Mouse (Mus musculus) hindbrain, embryonic 13.5 days (tissue): Measurements from ENCODE around the gene Rnf208. TPM values are rescaled to one million over a fixed set of nuclear protein-coding genes. Genes with fewer than 3 reads are reported as not detected.

Experiments
- ATAC-seq: fragments of 200-750 bp; cut with Nextera tagmentation; 2 replicates; pipeline ENCODE4 v1.8.0; 2017; ENCODE audit warnings: moderate TSS enrichment; ENCODE audit not compliant: low FRiP score
- H3K27ac ChIP-seq: fragments of 300-500 bp; sonication (generic); 2 replicates; pipeline ENCODE4 v1.5.1; 2015; ENCODE audit warnings: inconsistent platforms, mild to moderate bottlenecking, moderate library complexity
- H3K27me3 ChIP-seq: fragments of 300-500 bp; sonication (generic); 2 replicates; pipeline ENCODE4 v1.6.1; 2015; ENCODE audit warnings: mild to moderate bottlenecking, inconsistent platforms
- H3K36me3 ChIP-seq: fragments of 300-500 bp; sonication (generic); 2 replicates; pipeline ENCODE4 v1.6.1; 2015; ENCODE audit warnings: mild to moderate bottlenecking, inconsistent platforms
- H3K4me1 ChIP-seq: fragments of 300-500 bp; sonication (generic); replicated peaks from 2 replicates; pipeline ENCODE4 v1.6.1; 2015; ENCODE audit warnings: inconsistent platforms
- H3K4me2 ChIP-seq: fragments of 300-500 bp; sonication (generic); 2 replicates; pipeline ENCODE4 v1.6.1; 2015; ENCODE audit warnings: inconsistent platforms, mild to moderate bottlenecking, moderate library complexity
- H3K4me3 ChIP-seq: fragments of 300-500 bp; sonication (generic); 2 replicates; pipeline ENCODE4 v1.5.1; 2015; ENCODE audit warnings: mild to moderate bottlenecking, inconsistent platforms
- H3K9ac ChIP-seq: fragments of 300-500 bp; sonication (generic); 2 replicates; pipeline ENCODE4 v1.6.1; 2015; ENCODE audit warnings: mild to moderate bottlenecking, inconsistent platforms
- H3K9me3 ChIP-seq: fragments of 300-500 bp; sonication (generic); 2 replicates; pipeline ENCODE4 v1.6.1; 2016; ENCODE audit warnings: inconsistent platforms
- WGBS: fragments of 180-500 bp; shearing (Covaris S2); methylation state at CpG from one replicate; pipeline ENCODE4 v1.1.7; 2015; 5-methylcytosine and 5-hydroxymethylcytosine counted together
- polyA plus RNA-seq: library from polyadenylated mRNA; unstranded; fragments of >200 nt; fragmentation: Nextera tagmentation; extraction: Ambion mirVana; gene quantifications from 2 replicates; pipeline ENCODE4 v1.2.1, GENCODE M21; 2015

Rnf208 gene
- polyA plus RNA-seq, 1 experiment from 2014 or later: 90.3 TPM

GRCm38 (mm10) chr2:25210686-25211085 is 31.4 kb upstream of the Rnf208 start:
- Histone ChIP-seq H3K4me2 (peak overlapping the region; percentile 82), H3K27me3 (peaks cover 20% of the 10 kb centered on the region; the same call in 1 of the 2 replicates), H3K4me3 (peak overlapping the region; percentile 90), H3K4me1 (peaks cover 42% of the 10 kb centered on the region), H3K9me3 (no peaks in the 10 kb centered on the region), H3K9ac (peak overlapping the region; percentile 91), H3K36me3 (peaks cover 27% of the 10 kb centered on the region), H3K27ac (peak overlapping the region; percentile 94)
- ATAC-seq: peak; percentile 41
- WGBS: under 1% methylated on average over 24 of the region's 24 CpGs

GRCm38 (mm10) chr2:25211121-25211670 is 30.9 kb upstream of the Rnf208 start, which contains the start of gene Nelfb:
TSS of gene Nelfb (minus strand) at chr2:25211489.
- peak within 1 kb of the TSS; percentile 82 for H3K4me2 ChIP-seq
- peaks cover 22% of the 10 kb centered on the region for H3K36me3 ChIP-seq
- H3K27ac ChIP-seq: peak within 1 kb of the TSS; percentile 94
- peaks cover 42% of the 10 kb centered on the region for H3K4me1 ChIP-seq
- H3K9me3 ChIP-seq: no peaks in the 10 kb centered on the region
- H3K9ac ChIP-seq: peak within 1 kb of the TSS; percentile 91
- H3K4me3 ChIP-seq: peak within 1 kb of the TSS; percentile 90
- peak; percentile 88 for ATAC-seq
- H3K27me3 ChIP-seq: peaks cover 20% of the 10 kb centered on the region; the same call in 1 of the 2 replicates
- WGBS: under 1% methylated on average over 44 of the region's 44 CpGs

- Histone ChIP-seq H3K4me1 (peaks cover 28% of the 10 kb centered on the region), H3K9me3 (no peaks in the 10 kb centered on the region), H3K36me3 (peaks cover 3% of the 10 kb centered on the region; the same call in 1 of the 2 replicates), H3K9ac (no peak overlapping the region), H3K4me3 (no peak overlapping the region), H3K27ac (no peak overlapping the region), H3K4me2 (no peak overlapping the region), H3K27me3 (peaks cover 20% of the 10 kb centered on the region; the same call in 1 of the 2 replicates)
- ATAC-seq: no peak
- 75% methylated on average over 23 of the region's 23 CpGs for WGBS
These were observed 28.7 kb upstream of the Rnf208 start for GRCm38 (mm10) chr2:25213266-25213865.

GRCm38 (mm10) chr2:25214444-25214843 is 27.6 kb upstream of the Rnf208 start, which contains the start of gene Stpg3:
TSS of gene Stpg3 (minus strand) at chr2:25214637.
- no peak for ATAC-seq
- peaks cover 19% of the 10 kb centered on the region for H3K4me1 ChIP-seq
- no peak within 1 kb of the TSS for H3K4me3 ChIP-seq
- no peak within 1 kb of the TSS for H3K27ac ChIP-seq
- H3K36me3 ChIP-seq: no peaks in the 10 kb centered on the region
- no peak within 1 kb of the TSS for H3K4me2 ChIP-seq
- no peaks in the 10 kb centered on the region for H3K9me3 ChIP-seq
- peaks cover 20% of the 10 kb centered on the region; the same call in 1 of the 2 replicates for H3K27me3 ChIP-seq
- 72% methylated on average over 3 of the region's 3 CpGs for WGBS
- no peak within 1 kb of the TSS for H3K9ac ChIP-seq

GRCm38 (mm10) chr2:25217666-25218065 is 24.4 kb upstream of the Rnf208 start:
- Histone ChIP-seq H3K27ac (no peak overlapping the region), H3K4me3 (no peak overlapping the region), H3K4me2 (no peak overlapping the region), H3K9ac (no peak overlapping the region), H3K9me3 (no peaks in the 10 kb centered on the region), H3K27me3 (peaks cover 20% of the 10 kb centered on the region; the same call in 1 of the 2 replicates), H3K36me3 (peaks cover 9% of the 10 kb centered on the region), H3K4me1 (no peaks in the 10 kb centered on the region)
- 73% methylated on average over 2 of the region's 2 CpGs for WGBS
- no peak for ATAC-seq

- Histone ChIP-seq H3K9ac (no peak within 1 kb of the TSS), H3K4me2 (no peak within 1 kb of the TSS), H3K27ac (no peak within 1 kb of the TSS), H3K9me3 (no peaks in the 10 kb centered on the region), H3K4me1 (peaks cover 4% of the 10 kb centered on the region), H3K4me3 (no peak within 1 kb of the TSS), H3K27me3 (peaks cover 14% of the 10 kb centered on the region; the same call in 1 of the 2 replicates), H3K36me3 (peaks cover 9% of the 10 kb centered on the region)
- ATAC-seq: no peak
These were observed 23.6 kb upstream of the Rnf208 start, which contains the start of gene Fam166a for GRCm38 (mm10) chr2:25218445-25218844. TSS of gene Fam166a (plus strand) at chr2:25218745.

- Histone ChIP-seq H3K9ac (no peak overlapping the region), H3K4me3 (no peak overlapping the region), H3K4me1 (peaks cover 17% of the 10 kb centered on the region), H3K9me3 (no peaks in the 10 kb centered on the region), H3K27me3 (no peaks in the 10 kb centered on the region), H3K27ac (no peak overlapping the region), H3K4me2 (no peak overlapping the region), H3K36me3 (peaks cover 9% of the 10 kb centered on the region)
- WGBS: 72% methylated on average over 5 of the region's 5 CpGs
- no peak for ATAC-seq
These were observed 20.7 kb upstream of the Rnf208 start for GRCm38 (mm10) chr2:25221331-25221772.

- H3K9ac ChIP-seq: peak overlapping the region; percentile 90
- peaks cover 9% of the 10 kb centered on the region for H3K36me3 ChIP-seq
- no peak; the same call in 1 of the 2 replicates for ATAC-seq
- H3K27me3 ChIP-seq: no peaks in the 10 kb centered on the region
- H3K4me2 ChIP-seq: peak overlapping the region; percentile 92
- WGBS: 3% methylated on average over 40 of the region's 53 CpGs
- peak overlapping the region; percentile 88 for H3K4me3 ChIP-seq
- peaks cover 22% of the 10 kb centered on the region for H3K4me1 ChIP-seq
- peak overlapping the region; percentile 94 for H3K27ac ChIP-seq
- H3K9me3 ChIP-seq: no peaks in the 10 kb centered on the region
These were observed 18.2 kb upstream of the Rnf208 start for GRCm38 (mm10) chr2:25223681-25224491.

- H3K4me1 ChIP-seq: peaks cover 25% of the 10 kb centered on the region
- H3K4me2 ChIP-seq: peak within 1 kb of the TSS; percentile 92
- no peak for ATAC-seq
- no peaks in the 10 kb centered on the region for H3K9me3 ChIP-seq
- peak within 1 kb of the TSS; percentile 97 for H3K27ac ChIP-seq
- H3K27me3 ChIP-seq: no peaks in the 10 kb centered on the region
- under 1% methylated on average over 17 of the region's 17 CpGs for WGBS
- H3K9ac ChIP-seq: peak within 1 kb of the TSS; percentile 90
- H3K36me3 ChIP-seq: peaks cover 9% of the 10 kb centered on the region
- H3K4me3 ChIP-seq: peak within 1 kb of the TSS; percentile 88
These were observed 17.6 kb upstream of the Rnf208 start, which contains the start of gene Tubb4b for GRCm38 (mm10) chr2:25224492-25224765. TSS of gene Tubb4b (minus strand) at chr2:25224702.

GRCm38 (mm10) chr2:25224766-25225752 is 17.0 kb upstream of the Rnf208 start:
- Histone ChIP-seq H3K9ac (peak overlapping the region; percentile 73), H3K36me3 (peaks cover 9% of the 10 kb centered on the region), H3K9me3 (no peaks in the 10 kb centered on the region), H3K4me3 (peak overlapping the region; percentile 49), H3K27me3 (0 out of 2 replicates have a peak, but pooled peaks cover 1% of the 10 kb centered on the region), H3K27ac (peak overlapping the region; percentile 97), H3K4me1 (peaks cover 25% of the 10 kb centered on the region), H3K4me2 (peak overlapping the region; percentile 56)
- peak; percentile 98 for ATAC-seq
- WGBS: 2% methylated on average over 41 of the region's 41 CpGs

- 0 out of 2 replicates have a peak, but pooled peaks cover 10% of the 10 kb centered on the region for H3K27me3 ChIP-seq
- no peaks in the 10 kb centered on the region for H3K9me3 ChIP-seq
- H3K36me3 ChIP-seq: peaks cover 9% of the 10 kb centered on the region
- WGBS: 80% methylated on average over 8 of the region's 8 CpGs
- H3K4me2 ChIP-seq: peak overlapping the region; percentile 56
- peak overlapping the region; percentile 97 for H3K27ac ChIP-seq
- H3K4me1 ChIP-seq: peaks cover 25% of the 10 kb centered on the region
- no peak for ATAC-seq
- peak overlapping the region; percentile 73 for H3K9ac ChIP-seq
- H3K4me3 ChIP-seq: 0 out of 2 replicates have a peak overlapping the region, but pooled peaks have one; percentile 49
These were observed 16.2 kb upstream of the Rnf208 start for GRCm38 (mm10) chr2:25225811-25226379.
